Mouse (Mus musculus): ENCODE data around the gene Il1rapl1.

The Il1rapl1 gene

GRCm38 (mm10) chrX:88115609-88116073 is at the start of gene Il1rapl1:
Gene Il1rapl1 (minus strand): TSS chrX:88115645.
- peak; percentile 62 for DNase-seq (ENCODE audit: low read depth, low spot score)

DNA sequence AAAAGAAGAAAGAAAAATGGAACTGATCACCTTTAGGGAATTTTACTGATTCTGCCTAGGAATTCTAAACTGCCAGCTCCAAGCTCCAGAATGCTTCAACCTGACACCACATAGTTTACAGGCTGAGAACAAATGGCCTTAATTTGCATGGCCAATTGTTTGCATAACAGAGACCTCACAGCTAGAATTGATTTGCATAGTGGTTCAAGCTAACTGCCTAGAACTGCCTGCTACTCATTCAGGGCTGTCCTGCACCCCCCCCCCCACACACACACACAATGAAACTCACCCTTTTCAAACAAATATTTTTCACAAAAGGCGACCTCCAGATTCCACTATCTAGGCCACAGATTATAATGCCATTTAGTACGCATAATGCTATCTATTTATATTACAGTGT is 42.6 kb upstream of the Il1rapl1 start:
- DNase-seq (ENCODE audit: low read depth, low spot score) = no peak

DNA sequence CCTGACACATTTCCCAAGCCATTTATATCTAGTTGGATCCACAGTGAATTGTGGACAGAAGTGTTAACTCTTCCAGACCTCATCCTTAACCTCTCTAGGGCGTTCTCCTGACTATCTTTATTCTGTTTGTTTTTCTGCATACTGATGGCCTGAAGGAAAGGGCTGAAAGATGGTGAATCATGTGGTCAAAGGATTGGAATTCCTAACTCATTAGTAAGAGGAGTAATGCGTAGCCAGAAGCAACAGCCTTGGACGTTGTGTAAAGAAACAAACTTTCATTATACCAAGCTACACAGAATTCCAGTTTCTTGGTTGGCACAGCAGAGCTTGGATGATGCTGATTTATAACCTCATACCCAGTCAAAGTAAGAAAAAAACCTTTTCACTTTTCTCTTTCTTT is 10.2 kb upstream of the Il1rapl1 start:
- peak; percentile 85 for DNase-seq (ENCODE audit: low read depth, low spot score)

DNA sequence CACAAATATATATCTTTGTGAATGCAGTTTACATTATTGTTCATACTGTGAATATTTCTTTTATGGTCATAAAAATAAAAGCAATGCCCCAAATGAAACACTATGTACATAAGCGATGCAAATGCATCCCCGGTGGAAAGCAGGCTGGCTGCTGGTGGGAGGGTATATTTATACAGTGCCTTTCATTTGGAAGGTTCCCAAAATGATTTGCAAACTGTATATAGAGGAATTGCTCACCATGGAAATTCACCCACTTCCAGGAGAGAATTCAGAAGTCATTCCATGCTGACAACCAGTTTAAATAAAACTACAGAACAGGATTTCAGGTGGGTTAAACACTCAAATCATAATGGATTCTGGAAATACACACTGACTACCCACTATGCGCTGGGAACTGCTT is 4.6 kb upstream of the Il1rapl1 start:
- peak; percentile 42 for DNase-seq (ENCODE audit: low read depth, low spot score)

GRCm38 (mm10) chrX:88117858-88118257 is 2.4 kb upstream of the Il1rapl1 start:
- DNase-seq (ENCODE audit: low read depth, low spot score) = no peak

GRCm38 (mm10) chrX:88116326-88116725 is 881 bp upstream of the Il1rapl1 start:
- DNase-seq (ENCODE audit: low read depth, low spot score) = no peak

- DNase-seq (ENCODE audit: low read depth, low spot score) = no peak
These were observed 1.9 kb downstream of the Il1rapl1 start for GRCm38 (mm10) chrX:88113561-88113960.

DNA sequence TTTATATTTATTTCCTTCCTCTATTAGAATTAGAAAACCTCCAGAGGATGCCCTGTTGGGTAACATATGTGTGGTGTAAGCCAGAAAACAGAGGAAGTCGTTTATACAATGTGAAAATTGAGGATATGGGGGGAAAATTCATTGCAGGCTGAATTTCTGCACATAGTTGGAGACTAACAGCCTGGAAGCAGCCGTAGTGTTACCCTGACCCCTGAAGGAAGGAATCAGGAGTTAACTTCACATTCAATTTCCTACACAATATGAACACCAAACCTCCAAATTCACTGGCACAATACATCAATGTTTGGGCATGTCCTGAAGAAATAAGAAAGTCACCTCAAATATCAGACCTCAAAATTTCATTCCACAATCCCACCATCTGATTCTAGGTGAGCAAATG is 3.2 kb downstream of the Il1rapl1 start:
- no peak for DNase-seq (ENCODE audit: low read depth, low spot score)

- no peak for DNase-seq (ENCODE audit: low read depth, low spot score)
These were observed 5.7 kb downstream of the Il1rapl1 start for GRCm38 (mm10) chrX:88109733-88110132.

DNA sequence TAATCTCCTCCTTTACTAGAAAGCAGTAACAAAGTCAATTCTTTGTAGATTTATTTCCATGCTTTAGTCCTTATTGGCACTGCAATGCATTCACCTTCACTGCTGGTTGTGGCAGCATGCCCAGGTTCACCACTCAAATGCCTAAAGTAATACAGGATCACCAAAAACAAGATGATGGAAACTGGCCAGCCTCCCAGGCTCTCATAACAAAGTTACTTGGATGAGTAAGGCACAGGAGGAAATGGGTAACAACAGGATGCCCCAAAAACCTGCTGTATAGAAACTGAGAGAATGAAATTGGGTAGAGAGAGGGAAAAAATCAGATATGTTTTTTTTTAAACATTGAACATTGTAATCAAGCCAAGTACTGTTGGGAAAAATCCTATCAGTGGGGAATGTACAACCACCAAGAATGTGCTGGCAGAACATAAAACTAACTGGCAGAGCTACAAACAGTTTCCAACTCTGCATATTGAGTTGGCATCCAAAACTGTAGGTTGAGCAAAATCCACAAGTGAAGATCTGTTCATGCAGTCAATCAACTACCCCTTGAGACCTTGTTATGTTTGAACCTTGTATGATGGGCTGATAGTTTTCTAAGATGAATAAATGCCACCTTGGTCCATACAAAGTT is 21.4 kb downstream of the Il1rapl1 start:
- DNase-seq (ENCODE audit: low read depth, low spot score) = peak; percentile 53

- no peak for DNase-seq (ENCODE audit: low read depth, low spot score)
These were observed 25.6 kb downstream of the Il1rapl1 start for GRCm38 (mm10) chrX:88089873-88090272.

DNA sequence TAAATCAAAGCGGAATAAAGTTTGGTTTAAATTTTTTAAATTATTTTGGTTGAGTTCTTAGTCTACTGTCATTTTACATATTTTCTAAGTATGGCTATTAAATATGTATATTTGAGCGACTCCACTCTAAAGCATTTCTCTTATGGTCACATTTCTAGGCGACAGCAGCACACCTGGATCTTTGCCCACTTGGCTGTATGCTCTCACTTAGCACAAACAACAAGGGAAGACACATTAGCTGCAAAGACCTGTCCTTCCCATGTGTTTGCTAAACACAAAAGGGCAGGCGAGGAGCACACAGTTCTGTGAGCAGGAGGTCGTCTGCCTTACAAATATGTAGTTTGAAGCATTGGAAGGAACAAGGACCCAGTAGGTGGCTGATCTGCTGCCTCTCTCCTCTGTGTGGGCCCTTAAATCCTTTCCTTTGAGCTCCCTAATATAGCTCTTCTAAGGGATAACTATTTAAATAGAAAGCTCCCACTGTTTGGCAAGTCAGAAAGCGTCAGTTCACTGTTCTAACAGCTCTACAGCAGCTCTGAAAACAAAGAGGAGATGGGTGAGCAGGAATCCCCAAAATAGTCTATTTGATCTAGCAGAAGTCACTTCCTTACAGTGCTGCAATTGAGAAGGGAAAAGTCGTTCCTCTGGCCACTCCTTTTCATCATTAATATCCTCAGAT is 42.6 kb downstream of the Il1rapl1 start:
- no peak for DNase-seq (ENCODE audit: low read depth, low spot score)

- DNase-seq (ENCODE audit: low read depth, low spot score) = no peak
These were observed 45.1 kb downstream of the Il1rapl1 start for GRCm38 (mm10) chrX:88070368-88070767.

GRCm38 (mm10) chrX:88043556-88043955 is 71.9 kb downstream of the Il1rapl1 start:
- peak; percentile 56 for DNase-seq (ENCODE audit: low read depth, low spot score)

DNA sequence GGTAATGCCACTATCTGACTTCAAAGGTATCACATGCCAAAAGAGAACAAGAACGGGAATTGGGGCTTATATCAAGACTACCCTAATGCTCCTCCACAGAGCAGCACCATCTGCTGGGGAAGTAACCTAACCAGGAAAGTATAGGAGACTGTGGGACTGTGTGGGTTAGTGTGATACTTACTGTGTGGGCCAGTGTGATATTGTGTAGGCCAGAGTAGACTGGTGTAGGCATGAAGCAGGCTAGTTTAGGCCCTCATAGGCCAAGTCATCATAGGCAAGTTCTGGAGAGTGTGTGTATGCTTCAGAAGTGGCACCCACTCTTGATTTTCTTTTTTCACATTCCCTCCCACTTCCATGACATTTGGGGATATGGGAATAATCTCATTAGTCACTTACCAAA is 76.5 kb downstream of the Il1rapl1 start:
- peak; percentile 17 for DNase-seq (ENCODE audit: low read depth, low spot score)

GRCm38 (mm10) chrX:87897172-87897571 is 218.3 kb downstream of the Il1rapl1 start:
- no peak for DNase-seq (ENCODE audit: low read depth, low spot score)

DNA sequence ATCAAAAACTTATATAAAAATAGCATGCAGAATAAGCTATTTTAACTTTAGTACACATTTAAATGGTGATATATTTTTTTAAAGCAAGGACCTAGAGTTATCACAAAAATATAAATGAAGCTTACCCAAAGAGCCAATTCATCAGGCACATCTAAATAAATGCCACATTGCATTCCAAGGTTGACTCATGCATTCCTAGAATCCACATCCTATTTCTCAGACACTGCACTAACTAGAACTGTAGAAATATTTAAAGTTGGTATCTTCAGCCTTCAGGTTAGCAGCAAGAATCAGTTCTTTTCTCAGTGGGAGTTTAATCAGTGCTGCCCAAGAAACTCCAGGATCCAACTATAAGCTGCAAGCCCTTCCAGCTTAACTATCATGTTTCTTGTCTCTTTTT is 223.5 kb downstream of the Il1rapl1 start:
- peak; percentile 72 for DNase-seq (ENCODE audit: low read depth, low spot score)

DNA sequence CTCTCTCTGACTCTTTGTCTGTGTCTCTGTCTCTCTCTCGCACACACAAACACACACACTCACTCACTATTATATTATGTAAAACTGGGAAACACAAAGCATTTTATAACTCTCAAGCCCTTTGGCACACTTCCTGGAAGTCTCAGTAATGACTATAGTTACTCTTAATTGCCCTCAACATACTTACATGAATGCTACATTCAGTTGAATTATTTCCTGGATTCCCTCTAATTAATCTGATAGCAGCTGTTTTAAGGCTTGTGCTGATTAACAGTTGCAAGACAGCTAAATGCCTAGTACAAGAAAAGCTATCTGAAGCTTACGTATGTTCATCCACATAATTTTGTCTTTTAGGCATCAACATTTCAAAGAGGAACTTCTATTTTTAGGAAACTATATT is 261.3 kb downstream of the Il1rapl1 start:
- no peak for DNase-seq (ENCODE audit: low read depth, low spot score)

DNA sequence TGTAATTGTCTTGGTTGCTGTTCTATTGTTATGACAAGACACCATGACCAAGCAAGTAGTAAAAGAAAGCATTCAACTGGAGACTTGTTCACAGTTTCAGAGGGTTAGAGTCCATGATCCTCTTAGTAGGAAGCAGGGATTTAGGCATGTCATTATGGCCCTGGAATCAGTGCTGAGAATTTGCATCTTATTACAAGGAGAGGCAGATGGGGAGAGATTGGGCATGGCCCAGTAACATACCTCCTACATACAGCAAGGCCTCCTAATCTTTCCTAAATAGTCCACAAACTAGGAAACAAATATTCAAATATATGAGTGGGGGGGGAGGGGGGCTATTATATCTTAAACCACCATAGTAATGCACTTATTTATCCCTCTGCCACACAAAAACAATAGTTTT is 301.6 kb downstream of the Il1rapl1 start:
- DNase-seq (ENCODE audit: low read depth, low spot score) = no peak

GRCm38 (mm10) chrX:87807717-87808116 is 307.7 kb downstream of the Il1rapl1 start:
- no peak for DNase-seq (ENCODE audit: low read depth, low spot score)

DNA sequence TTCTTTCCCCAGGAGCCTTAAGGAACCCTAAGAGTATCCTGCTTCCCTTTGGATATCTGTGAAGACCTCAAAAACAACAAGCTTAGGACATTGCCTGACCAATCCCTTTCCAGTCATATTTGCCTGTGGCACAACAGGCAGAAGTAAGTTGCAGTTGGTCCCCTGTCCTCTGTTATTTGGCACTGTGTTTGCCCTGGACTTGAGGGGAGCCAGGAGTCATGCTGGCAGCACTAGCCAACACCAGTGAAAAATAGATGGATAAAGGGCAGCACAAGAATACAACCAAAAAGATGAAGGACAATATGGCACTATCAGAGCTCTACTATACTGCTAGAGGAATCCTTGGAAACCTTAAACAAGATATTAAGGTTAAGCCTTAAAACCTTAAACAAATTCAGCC is 322.4 kb downstream of the Il1rapl1 start:
- no peak for DNase-seq (ENCODE audit: low read depth, low spot score)

- DNase-seq (ENCODE audit: low read depth, low spot score) = no peak
These were observed 404.9 kb downstream of the Il1rapl1 start for GRCm38 (mm10) chrX:87710589-87710988.

DNA sequence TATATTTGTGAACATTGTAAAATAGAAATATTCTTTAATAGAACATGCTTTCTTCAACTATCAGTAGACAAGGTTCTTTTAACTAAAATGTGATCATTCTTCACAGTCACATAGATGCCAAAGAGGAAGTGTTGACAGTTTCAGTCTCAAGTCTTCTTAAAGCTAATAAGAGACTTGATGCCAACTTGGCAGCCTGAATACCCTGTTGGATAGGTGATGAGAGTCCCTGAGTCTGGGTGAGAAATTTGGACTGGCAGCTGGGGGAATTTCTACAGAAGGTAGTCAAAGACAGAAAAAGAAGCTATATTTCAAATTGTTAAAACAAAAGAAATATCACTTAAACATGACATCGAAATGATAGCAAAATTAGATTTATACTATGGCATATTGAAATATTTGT is 451.6 kb downstream of the Il1rapl1 start:
- peak; percentile 12 for DNase-seq (ENCODE audit: low read depth, low spot score)

Measured in 3T3-L1 (cell line).